Mouse (Mus musculus) cerebellum, postnatal 36 days (tissue): ENCODE results near the gene Ipo13.

Source experiments
- DNase-seq, 2 experiments: peaks; one replicate each; pipeline ENCODE4 v3.0.0; 2021 to 2022; ENCODE audit warnings: mixed read lengths in 2 of 2

Gene Ipo13

GRCm38 (mm10) chr4:117878703-117879102, 36.1 kb downstream of the Ipo13 start:
- DNase-seq = no peak

- DNase-seq = no peak
These were observed 36.5 kb downstream of the Ipo13 start for GRCm38 (mm10) chr4:117878301-117878700.

GRCm38 (mm10) chr4:117873615-117874014, 41.2 kb downstream of the Ipo13 start:
- no peak for DNase-seq

- no peak for DNase-seq
These were observed 42.3 kb downstream of the Ipo13 start, which contains the start of gene Ccdc24 for GRCm38 (mm10) chr4:117872471-117872886. Gene Ccdc24, minus strand, starts transcription at chr4:117872557.

- DNase-seq = no peak
These were observed 43.0 kb downstream of the Ipo13 start for GRCm38 (mm10) chr4:117871787-117872186.

GRCm38 (mm10) chr4:117870437-117870836, 44.4 kb downstream of the Ipo13 start:
- DNase-seq = no peak

GRCm38 (mm10) chr4:117869317-117869716, 45.5 kb downstream of the Ipo13 start:
- no peak for DNase-seq

GRCm38 (mm10) chr4:117867823-117868222, 47.0 kb downstream of the Ipo13 start:
- peak; percentile 55 to 59 for DNase-seq

GRCm38 (mm10) chr4:117867000-117867399, 47.8 kb downstream of the Ipo13 start:
- no peak for DNase-seq

- DNase-seq = peak in 1 of 2 experiments; percentile 44
These were observed 48.7 kb downstream of the Ipo13 start for GRCm38 (mm10) chr4:117866083-117866482.

GRCm38 (mm10) chr4:117862823-117863222, 52.0 kb downstream of the Ipo13 start:
- no peak for DNase-seq

GRCm38 (mm10) chr4:117860570-117860969, 54.2 kb downstream of the Ipo13 start:
- DNase-seq = no peak

GRCm38 (mm10) chr4:117858794-117859193, 56.0 kb downstream of the Ipo13 start:
- peak; percentile 46 to 70 for DNase-seq

- no peak for DNase-seq
These were observed 59.7 kb downstream of the Ipo13 start for GRCm38 (mm10) chr4:117855146-117855545.

GRCm38 (mm10) chr4:117852152-117852868, 62.5 kb downstream of the Ipo13 start:
- DNase-seq = no peak

- no peak for DNase-seq
These were observed 63.9 kb downstream of the Ipo13 start for GRCm38 (mm10) chr4:117850871-117851270.

- peak; percentile 34 to 38 for DNase-seq
These were observed 64.6 kb downstream of the Ipo13 start for GRCm38 (mm10) chr4:117850176-117850575.

- DNase-seq = no peak
These were observed 65.3 kb downstream of the Ipo13 start for GRCm38 (mm10) chr4:117849506-117849905.

- DNase-seq = no peak
These were observed 65.7 kb downstream of the Ipo13 start for GRCm38 (mm10) chr4:117849063-117849462.

GRCm38 (mm10) chr4:117847011-117847410, 67.8 kb downstream of the Ipo13 start:
- DNase-seq = no peak

GRCm38 (mm10) chr4:117846261-117846660, 68.5 kb downstream of the Ipo13 start:
- no peak for DNase-seq

GRCm38 (mm10) chr4:117845316-117845715, 69.5 kb downstream of the Ipo13 start:
- no peak for DNase-seq
